Mouse (Mus musculus): Measurements from ENCODE around the gene B4galnt2.

The B4galnt2 gene

GRCm38 (mm10) chr11:95827168-95827447 lies 87.6 kb downstream of the B4galnt2 start:
- no peak for DNase-seq (ENCODE audit: low spot score in 2 of 2)

GRCm38 (mm10) chr11:95826317-95827167 lies 88.1 kb downstream of the B4galnt2 start:
- no peak for DNase-seq (ENCODE audit: low spot score in 2 of 2)

GRCm38 (mm10) chr11:95825625-95826024 lies 89.1 kb downstream of the B4galnt2 start:
- no peak for DNase-seq (ENCODE audit: low spot score in 2 of 2)

GRCm38 (mm10) chr11:95824877-95825243 lies 89.8 kb downstream of the B4galnt2 start:
- DNase-seq (ENCODE audit: low spot score in 2 of 2): peak; percentile 54 to 55

GRCm38 (mm10) chr11:95824071-95824876 lies 90.4 kb downstream of the B4galnt2 start, which contains the start of gene Phospho1:
Gene Phospho1 (plus strand): TSS chr11:95824499.
- peak; percentile 82 to 87 for DNase-seq (ENCODE audit: low spot score in 2 of 2)

GRCm38 (mm10) chr11:95822437-95822836 lies 92.3 kb downstream of the B4galnt2 start:
- DNase-seq (ENCODE audit: low spot score in 2 of 2): no peak

GRCm38 (mm10) chr11:95821511-95821910 lies 93.2 kb downstream of the B4galnt2 start:
- no peak for DNase-seq (ENCODE audit: low spot score in 2 of 2)

- no peak for DNase-seq (ENCODE audit: low spot score in 2 of 2)
Measured at GRCm38 (mm10) chr11:95819138-95819537, 95.6 kb downstream of the B4galnt2 start.
